12 mouse cellular contexts compared by ENCODE assay signal in the genomic region with DNA sequence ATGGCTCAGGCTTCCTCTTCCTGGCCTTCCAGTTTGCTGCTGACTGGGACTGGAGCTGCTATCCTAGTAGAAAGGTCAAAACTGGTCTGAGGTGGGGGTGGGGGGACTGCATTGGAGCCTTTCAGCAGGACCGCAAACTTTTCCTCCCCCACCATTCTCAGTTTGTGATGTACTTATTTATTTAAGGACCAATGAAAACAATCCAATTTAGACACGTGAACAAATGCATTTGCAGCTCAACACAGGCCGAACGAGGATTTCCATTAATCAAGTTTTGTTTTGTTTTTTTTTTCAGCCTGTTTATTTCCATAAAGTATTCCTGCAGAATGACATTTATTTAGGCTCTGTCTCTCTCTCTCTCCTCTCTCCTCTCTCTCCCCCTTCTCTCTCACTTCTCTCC. TPM values are rescaled to one million over a fixed set of nuclear protein-coding genes. Genes with fewer than 3 reads are reported as not detected.
DNase-seq lines count a peak whose midpoint lies in the region; ATAC-seq lines count a peak whose summit lies in the region.
"Had no signal": no experiment of that assay in that cellular context is flagged by ENCODE, and none has a peak within 500 bp of the region (broad histone marks: within the 10 kb centered on the region; RNA-seq: fewer than 3 reads in every experiment).

No protein-coding gene starts in this region.

- no peak overlapping the region; the same call in 1 of the 2 replicates for H3K9ac ChIP-seq in lung, embryonic 15.5 days
- H3K9ac ChIP-seq in forebrain, embryonic 16.5 days (replicated peaks; ENCODE audit: low read depth, low read length): no peak overlapping the region
- H3K9ac ChIP-seq in limb, embryonic 12.5 days (replicated peaks): peak overlapping the region; percentile 85; the same call in 1 of the 2 replicates
- no peak overlapping the region for H3K9ac ChIP-seq in stomach, embryonic 15.5 days

- intact Hi-C loops in left cerebral cortex, postnatal 10 days (cut with DNase I): loop anchor here (5.0 kb wide), 3 partner anchors 71 to 161 kb away; a partner anchor contains a TSS

- 0 out of 2 replicates have a peak, but pooled peaks cover 3% of the 10 kb centered on the region for H3K36me3 ChIP-seq in lung, embryonic 15.5 days
- H3K36me3 ChIP-seq in forebrain, embryonic 16.5 days (ENCODE audit: control insufficient read depth, insufficient read depth): no peaks in the 10 kb centered on the region
- peaks cover 18% of the 10 kb centered on the region for H3K36me3 ChIP-seq in limb, embryonic 12.5 days
- H3K36me3 ChIP-seq in stomach, embryonic 15.5 days: no peaks in the 10 kb centered on the region

- ATAC-seq in lung, embryonic 15.5 days (ENCODE audit: borderline replicate concordance, extremely low read depth, low FRiP score, low TSS enrichment): no peak
- no peak for ATAC-seq in forebrain, embryonic 16.5 days
- no peak for ATAC-seq in limb, embryonic 12.5 days (ENCODE audit: insufficient number of reproducible peaks, insufficient read depth, low FRiP score, low TSS enrichment, low read depth)
- ATAC-seq in stomach, embryonic 15.5 days (ENCODE audit: insufficient read depth, low FRiP score, low read depth): no peak

- H3K4me3 ChIP-seq in lung, embryonic 15.5 days: peak overlapping the region; percentile 91
- H3K4me3 ChIP-seq in forebrain, embryonic 16.5 days (replicated peaks; ENCODE audit: low read length): 0 out of 2 replicates have a peak overlapping the region, but pooled peaks have one; percentile 3
- H3K4me3 ChIP-seq in limb, embryonic 12.5 days (replicated peaks): peak overlapping the region; percentile 87
- peak overlapping the region; percentile 83; the same call in 1 of the 2 replicates for H3K4me3 ChIP-seq in stomach, embryonic 15.5 days (replicated peaks)
- H3K4me3 ChIP-seq: myocyte had no signal

- H3K9me3 ChIP-seq in lung, embryonic 15.5 days: no peaks in the 10 kb centered on the region
- H3K9me3 ChIP-seq in forebrain, embryonic 16.5 days (ENCODE audit: control insufficient read depth, low read length): no peaks in the 10 kb centered on the region
- H3K9me3 ChIP-seq in limb, embryonic 12.5 days: no peaks in the 10 kb centered on the region
- H3K9me3 ChIP-seq in stomach, embryonic 15.5 days: no peaks in the 10 kb centered on the region

- no peak for DNase-seq in lung, postnatal 4 days
- no peak for DNase-seq in gastrocnemius, postnatal 10 days
- DNase-seq in left cerebral cortex, postnatal 10 days (ENCODE audit: extremely low spot score in 1 of 2, low spot score in 2 of 2): no peak
- no peak for DNase-seq in liver
- DNase-seq: adrenal gland, adult 8-10 months; left cerebral cortex, postnatal 4 days; spleen, adult 18-20 months had no signal

- no peak overlapping the region for H3K27ac ChIP-seq in lung, embryonic 15.5 days
- no peak overlapping the region for H3K27ac ChIP-seq in forebrain, embryonic 16.5 days (ENCODE audit: low read length)
- peak overlapping the region; percentile 72 for H3K27ac ChIP-seq in limb, embryonic 12.5 days
- no peak overlapping the region for H3K27ac ChIP-seq in stomach, embryonic 15.5 days

- H3K27me3 ChIP-seq in lung, embryonic 15.5 days: 0 out of 2 replicates have a peak, but pooled peaks cover 3% of the 10 kb centered on the region
- no peaks in the 10 kb centered on the region for H3K27me3 ChIP-seq in forebrain, embryonic 16.5 days (replicated peaks; ENCODE audit: control insufficient read depth, insufficient read depth, low read length)
- 0 out of 2 replicates have a peak, but pooled peaks cover 3% of the 10 kb centered on the region for H3K27me3 ChIP-seq in limb, embryonic 12.5 days
- 0 out of 2 replicates have a peak, but pooled peaks cover 10% of the 10 kb centered on the region for H3K27me3 ChIP-seq in stomach, embryonic 15.5 days (replicated peaks)

- 30% methylated on average over 4 of the region's 4 CpGs for WGBS in lung, embryonic 15.5 days
- 14% methylated on average over 4 of the region's 4 CpGs for WGBS in forebrain, embryonic 16.5 days
- WGBS in limb, embryonic 12.5 days: 19% methylated on average over 4 of the region's 4 CpGs
- 43% methylated on average over 4 of the region's 4 CpGs for WGBS in stomach, embryonic 15.5 days

- peaks cover 55% of the 10 kb centered on the region for H3K4me1 ChIP-seq in lung, embryonic 15.5 days
- H3K4me1 ChIP-seq in forebrain, embryonic 16.5 days (replicated peaks; ENCODE audit: control insufficient read depth, insufficient read depth, low read length): peaks cover 34% of the 10 kb centered on the region
- peaks cover 71% of the 10 kb centered on the region for H3K4me1 ChIP-seq in limb, embryonic 12.5 days (replicated peaks)
- H3K4me1 ChIP-seq in stomach, embryonic 15.5 days: peaks cover 20% of the 10 kb centered on the region

- peak overlapping the region; percentile 98 for H3K4me2 ChIP-seq in lung, embryonic 15.5 days
- H3K4me2 ChIP-seq in forebrain, embryonic 16.5 days (ENCODE audit: low read length): peak overlapping the region; percentile 14; the same call in 1 of the 2 replicates
- H3K4me2 ChIP-seq in limb, embryonic 12.5 days: peak overlapping the region; percentile 89
- H3K4me2 ChIP-seq in stomach, embryonic 15.5 days: peak overlapping the region; percentile 98

RNA-seq across cellular contexts. Expression of a gene that starts 2.5 kb away (rescaled TPM):
- 56.4 TPM in 2 replicates for polyA plus RNA-seq in lung, embryonic 15.5 days (2015; fragmentation: Nextera tagmentation; extraction: Ambion mirVana)
- 28.3 and 28.5 TPM in 2 replicates for polyA plus RNA-seq in forebrain, embryonic 16.5 days (2015; fragmentation: Nextera tagmentation; extraction: Ambion mirVana)
- polyA plus RNA-seq in limb, embryonic 12.5 days (2016; fragmentation: Nextera tagmentation; extraction: Ambion mirVana): 64.0 and 72.1 TPM in 2 replicates
- 40.4 and 42.0 TPM in 2 replicates for polyA plus RNA-seq in stomach, embryonic 15.5 days (2015; fragmentation: Nextera tagmentation; extraction: Ambion mirVana)
- 1 to 10 TPM; 6.5 to 8.2 TPM for total RNA-seq in gastrocnemius, postnatal 10 days (2021)
- 10 to 100 TPM; 17.2 to 24.4 TPM for total RNA-seq in left cerebral cortex, postnatal 10 days (2021)

Comparison
In these comparisons a context has a peak if more than half of its experiments do, and no peak if none do; other contexts are left out.
1. H3K4me2 ChIP-seq: peak in every context shown above with its lines; median percentile 98 in lung, embryonic 15.5 days; 98 in stomach, embryonic 15.5 days; 89 in limb, embryonic 12.5 days; 14 in forebrain, embryonic 16.5 days.
2. H3K4me3 ChIP-seq: peak in every context shown above with its lines; median percentile 91 in lung, embryonic 15.5 days; 87 in limb, embryonic 12.5 days; 83 in stomach, embryonic 15.5 days; 3 in forebrain, embryonic 16.5 days.